Mouse (Mus musculus): Measurements from ENCODE around the gene Hsd3b1.
"Not testable (repeated sequence)": the region's sequence is repeated elsewhere in the genome, so short reads cannot be mapped to it uniquely, and the experiment has no call there.

The Hsd3b1 gene

GRCm38 (mm10) chr3:98859576-98859975 lies at the start of gene Hsd3b1:
Gene Hsd3b1, minus strand, starts transcription at chr3:98859794.
- DNase-seq (ENCODE audit: low spot score) = no peak

GRCm38 (mm10) chr3:98897606-98898005 lies 38.0 kb upstream of the Hsd3b1 start:
- no peak for DNase-seq (ENCODE audit: low spot score)

GRCm38 (mm10) chr3:98895071-98895601 lies 35.5 kb upstream of the Hsd3b1 start:
- no peak for DNase-seq (ENCODE audit: low spot score)

GRCm38 (mm10) chr3:98893057-98893772 lies 33.6 kb upstream of the Hsd3b1 start, which contains the start of gene Hao2:
Gene Hao2, minus strand, starts transcription at chr3:98893239.
- DNase-seq (ENCODE audit: low spot score) = no peak

GRCm38 (mm10) chr3:98890430-98890829 lies 30.8 kb upstream of the Hsd3b1 start:
- DNase-seq (ENCODE audit: low spot score) = no peak

GRCm38 (mm10) chr3:98888206-98888605 lies 28.6 kb upstream of the Hsd3b1 start:
- DNase-seq (ENCODE audit: low spot score) = no peak

GRCm38 (mm10) chr3:98880831-98881230 lies 21.2 kb upstream of the Hsd3b1 start:
- DNase-seq (ENCODE audit: low spot score) = no peak

GRCm38 (mm10) chr3:98880216-98880615 lies 20.6 kb upstream of the Hsd3b1 start:
- no peak for DNase-seq (ENCODE audit: low spot score)

- DNase-seq (ENCODE audit: low spot score) = no peak
Observed at GRCm38 (mm10) chr3:98868219-98868618, 8.6 kb upstream of the Hsd3b1 start.

GRCm38 (mm10) chr3:98862800-98863199 lies 3.2 kb upstream of the Hsd3b1 start:
- no peak for DNase-seq (ENCODE audit: low spot score)

GRCm38 (mm10) chr3:98858051-98858450 lies 1.5 kb downstream of the Hsd3b1 start:
- no peak for DNase-seq (ENCODE audit: low spot score)

- DNase-seq (ENCODE audit: low spot score) = no peak
Observed at GRCm38 (mm10) chr3:98856892-98857291, 2.7 kb downstream of the Hsd3b1 start.

GRCm38 (mm10) chr3:98855160-98855559 lies 4.4 kb downstream of the Hsd3b1 start:
- no peak for DNase-seq (ENCODE audit: low spot score)

- DNase-seq (ENCODE audit: low spot score) = no peak
Observed at GRCm38 (mm10) chr3:98853685-98854084, 5.9 kb downstream of the Hsd3b1 start.

GRCm38 (mm10) chr3:98853051-98853450 lies 6.5 kb downstream of the Hsd3b1 start:
- DNase-seq (ENCODE audit: low spot score) = no peak

- no peak for DNase-seq (ENCODE audit: low spot score)
Observed at GRCm38 (mm10) chr3:98852631-98853030, 7.0 kb downstream of the Hsd3b1 start.

GRCm38 (mm10) chr3:98851853-98852252 lies 7.7 kb downstream of the Hsd3b1 start:
- DNase-seq (ENCODE audit: low spot score) = no peak

GRCm38 (mm10) chr3:98850262-98850661 lies 9.3 kb downstream of the Hsd3b1 start:
- DNase-seq (ENCODE audit: low spot score) = no peak

- no peak for DNase-seq (ENCODE audit: low spot score)
Observed at GRCm38 (mm10) chr3:98848898-98849297, 10.7 kb downstream of the Hsd3b1 start.

GRCm38 (mm10) chr3:98814101-98814670 lies 45.4 kb downstream of the Hsd3b1 start, which contains the start of gene Hsd3b6:
Gene Hsd3b6, minus strand, starts transcription at chr3:98814443.
- no peak for DNase-seq (ENCODE audit: low spot score)

GRCm38 (mm10) chr3:98812653-98813052 lies 46.9 kb downstream of the Hsd3b1 start:
- DNase-seq (ENCODE audit: low spot score) = not testable (repeated sequence)

GRCm38 (mm10) chr3:98805032-98805431 lies 54.6 kb downstream of the Hsd3b1 start:
- not testable (repeated sequence) for DNase-seq (ENCODE audit: low spot score)

Data from left cerebral cortex, adult 11 months (tissue).